Mouse (Mus musculus) right cerebral cortex, postnatal 4 days (tissue): ENCODE measurements around the gene Usp46.
"Not testable (repeated sequence)": the region's sequence is repeated elsewhere in the genome, so short reads cannot be mapped to it uniquely, and the experiment has no call there.

Source experiments
- DNase-seq: peaks from one replicate; pipeline ENCODE4 v3.0.0-alpha.2; 2022

Usp46 gene

GRCm38 (mm10) chr5:74067831-74068713, at the start of gene Usp46:
TSS of gene Usp46 (minus strand) at chr5:74068431.
- peak; percentile 82 for DNase-seq

- DNase-seq, result no peak
Measured at GRCm38 (mm10) chr5:74113961-74114689, 45.9 kb upstream of the Usp46 start.

GRCm38 (mm10) chr5:74105445-74105844, 37.2 kb upstream of the Usp46 start:
- no peak for DNase-seq

GRCm38 (mm10) chr5:74101761-74102160, 33.5 kb upstream of the Usp46 start:
- DNase-seq, result no peak

- DNase-seq, result no peak
Measured at GRCm38 (mm10) chr5:74099046-74099445, 30.8 kb upstream of the Usp46 start.

GRCm38 (mm10) chr5:74097854-74098220, 29.6 kb upstream of the Usp46 start:
- no peak for DNase-seq

- no peak for DNase-seq
Measured at GRCm38 (mm10) chr5:74097116-74097853, 29.1 kb upstream of the Usp46 start.

- no peak for DNase-seq
Measured at GRCm38 (mm10) chr5:74096060-74096459, 27.8 kb upstream of the Usp46 start.

- DNase-seq, result no peak
Measured at GRCm38 (mm10) chr5:74095611-74096010, 27.4 kb upstream of the Usp46 start.

GRCm38 (mm10) chr5:74094841-74095437, 26.7 kb upstream of the Usp46 start:
- DNase-seq, result no peak

- DNase-seq, result no peak
Measured at GRCm38 (mm10) chr5:74093556-74094428, 25.6 kb upstream of the Usp46 start.

GRCm38 (mm10) chr5:74092833-74093555, 24.8 kb upstream of the Usp46 start:
- peak; percentile 82 for DNase-seq

- no peak for DNase-seq
Measured at GRCm38 (mm10) chr5:74092481-74092832, 24.2 kb upstream of the Usp46 start.

- no peak for DNase-seq
Measured at GRCm38 (mm10) chr5:74089643-74090042, 21.4 kb upstream of the Usp46 start.

GRCm38 (mm10) chr5:74081756-74082155, 13.5 kb upstream of the Usp46 start:
- no peak for DNase-seq

- DNase-seq, result no peak
Measured at GRCm38 (mm10) chr5:74078861-74079615, 10.8 kb upstream of the Usp46 start.

GRCm38 (mm10) chr5:74078400-74078799, 10.2 kb upstream of the Usp46 start:
- DNase-seq, result no peak

- no peak for DNase-seq
Measured at GRCm38 (mm10) chr5:74077959-74078358, 9.7 kb upstream of the Usp46 start.

GRCm38 (mm10) chr5:74076759-74077158, 8.5 kb upstream of the Usp46 start:
- DNase-seq, result no peak

GRCm38 (mm10) chr5:74070564-74070963, 2.3 kb upstream of the Usp46 start:
- not testable (repeated sequence) for DNase-seq
